Mouse (Mus musculus) cerebellum, adult 11-12 months (tissue): ENCODE data around the gene Ldlrad2.
A peak's percentile ranks its signal among the peaks of the same experiment; 100 is the strongest.
"Not testable (repeated sequence)": the region's sequence is repeated elsewhere in the genome, so short reads cannot be mapped to it uniquely, and the experiment has no call there.

Source experiments
- DNase-seq: peaks from one replicate; pipeline ENCODE4 v3.0.0; 2022

Gene Ldlrad2

DNA sequence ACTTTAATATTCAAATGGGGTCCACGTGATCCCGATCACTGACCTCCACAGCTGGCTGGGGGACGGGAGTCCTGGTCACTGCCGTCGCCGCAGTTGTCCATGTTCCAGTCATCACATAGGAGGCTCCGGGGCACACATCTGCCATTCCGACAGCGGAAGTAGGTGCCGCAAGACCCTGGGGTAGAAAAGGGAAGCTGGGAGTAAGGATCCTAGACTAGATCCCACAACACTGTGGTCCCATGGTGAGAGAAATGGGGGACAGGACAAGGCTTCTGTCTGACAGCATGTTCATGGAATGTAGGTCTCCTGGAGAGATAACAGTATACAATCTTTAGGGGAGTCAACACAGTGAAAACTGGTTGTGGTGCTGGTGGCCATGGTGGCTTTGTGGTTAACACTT lies at the start of gene Ldlrad2:
Ldlrad2 (minus strand) TSS at position 101 of the 400 bp plus-strand sequence.
- DNase-seq = no peak

DNA sequence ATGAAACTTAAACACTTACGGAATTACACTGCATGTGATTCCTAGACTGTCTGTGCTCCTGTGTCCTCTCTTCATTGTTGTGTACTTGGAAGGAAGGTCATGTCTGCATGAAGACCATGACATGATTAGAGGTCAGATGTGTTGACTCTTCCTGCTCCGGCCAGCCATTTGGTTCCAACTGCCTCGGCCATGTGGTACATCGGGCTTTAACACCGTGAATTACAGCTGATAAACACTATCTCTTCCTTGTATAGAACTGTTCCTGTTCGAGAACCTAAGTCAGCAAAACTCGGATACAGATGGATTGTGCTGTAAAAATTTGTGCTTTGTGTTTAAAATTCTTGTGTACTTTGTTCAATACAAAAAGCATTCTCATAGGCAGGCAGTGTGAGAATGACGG lies 48.5 kb upstream of the Ldlrad2 start:
- DNase-seq = no peak

DNA sequence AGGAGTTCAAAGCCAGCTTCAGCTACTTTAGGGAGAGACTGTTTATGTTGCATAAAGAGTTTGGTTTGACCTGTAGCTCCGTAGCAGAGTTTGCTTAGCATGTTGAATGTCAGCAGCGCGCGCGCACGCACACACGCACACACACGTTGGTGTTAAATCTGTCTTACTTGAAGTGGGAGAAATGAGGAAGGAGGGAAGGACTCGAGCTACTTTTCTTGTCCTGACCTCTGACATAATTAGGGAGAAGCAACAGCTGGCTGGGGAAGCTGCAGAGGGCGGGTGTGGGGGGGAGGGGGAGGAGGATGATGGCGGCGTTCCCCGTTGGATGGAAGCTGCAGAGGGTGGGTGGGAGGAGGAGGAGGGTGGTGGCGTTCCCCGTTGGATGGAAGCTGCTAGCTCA lies 35.9 kb upstream of the Ldlrad2 start:
- no peak for DNase-seq

DNA sequence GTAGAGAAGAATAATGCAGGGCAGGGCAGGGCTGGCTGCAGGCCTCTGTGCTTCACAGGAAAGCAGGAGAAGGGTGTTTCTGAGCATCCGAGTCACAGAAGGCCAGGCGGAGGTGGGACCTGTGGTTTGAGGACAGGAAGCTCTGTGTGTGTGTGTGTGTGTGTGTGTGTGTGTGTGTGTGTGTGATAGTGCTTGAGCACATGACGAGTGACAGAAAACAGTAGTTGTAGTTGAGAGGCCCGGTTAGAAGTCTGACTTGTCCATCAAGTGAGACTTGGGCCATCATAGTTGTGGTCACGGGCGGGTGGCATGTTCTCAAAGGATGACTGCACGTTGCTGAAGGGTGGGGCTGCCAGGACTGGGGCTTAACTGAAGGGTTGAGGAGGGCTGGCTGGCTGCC lies 35.3 kb upstream of the Ldlrad2 start:
- DNase-seq = no peak

DNA sequence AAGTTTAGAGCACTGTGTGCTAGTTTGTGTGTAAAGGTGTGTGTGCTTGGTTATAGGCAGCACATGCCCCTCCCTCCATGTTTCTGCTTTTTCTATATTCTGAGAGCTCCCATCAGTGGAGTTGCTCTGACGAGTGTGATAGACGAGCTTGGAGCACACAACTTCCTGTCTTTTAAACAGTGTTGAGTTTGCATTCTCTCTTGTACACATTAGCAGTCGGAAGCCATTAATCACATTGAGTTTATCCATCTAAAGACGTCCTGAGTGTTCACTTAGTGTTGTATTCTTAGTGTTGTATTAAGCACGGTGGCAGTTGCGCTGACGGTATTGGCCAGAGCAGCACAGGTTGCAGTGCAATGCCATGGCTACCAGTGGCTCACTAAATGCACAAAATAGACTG lies 34.9 kb upstream of the Ldlrad2 start:
- no peak for DNase-seq

DNA sequence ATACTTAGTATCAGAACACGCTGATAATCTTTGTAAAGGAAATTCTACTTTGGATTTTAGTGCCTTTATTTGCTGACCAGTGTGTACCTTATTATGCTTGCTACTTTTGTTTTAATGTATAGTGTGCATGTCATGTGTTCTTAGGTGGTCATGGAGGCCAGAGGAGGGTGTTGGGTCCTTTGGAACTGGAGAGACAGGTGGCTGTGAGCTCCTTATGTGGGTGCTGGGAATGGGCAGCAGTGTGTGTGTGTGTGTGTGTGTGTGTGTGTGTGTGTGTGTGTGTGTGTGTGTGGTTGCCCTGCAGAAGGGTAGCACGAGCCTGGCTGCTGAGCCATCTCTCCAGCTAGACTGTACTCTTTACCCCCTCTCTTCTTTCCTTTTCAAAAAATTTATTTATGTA lies 32.7 kb upstream of the Ldlrad2 start:
- no peak for DNase-seq

DNA sequence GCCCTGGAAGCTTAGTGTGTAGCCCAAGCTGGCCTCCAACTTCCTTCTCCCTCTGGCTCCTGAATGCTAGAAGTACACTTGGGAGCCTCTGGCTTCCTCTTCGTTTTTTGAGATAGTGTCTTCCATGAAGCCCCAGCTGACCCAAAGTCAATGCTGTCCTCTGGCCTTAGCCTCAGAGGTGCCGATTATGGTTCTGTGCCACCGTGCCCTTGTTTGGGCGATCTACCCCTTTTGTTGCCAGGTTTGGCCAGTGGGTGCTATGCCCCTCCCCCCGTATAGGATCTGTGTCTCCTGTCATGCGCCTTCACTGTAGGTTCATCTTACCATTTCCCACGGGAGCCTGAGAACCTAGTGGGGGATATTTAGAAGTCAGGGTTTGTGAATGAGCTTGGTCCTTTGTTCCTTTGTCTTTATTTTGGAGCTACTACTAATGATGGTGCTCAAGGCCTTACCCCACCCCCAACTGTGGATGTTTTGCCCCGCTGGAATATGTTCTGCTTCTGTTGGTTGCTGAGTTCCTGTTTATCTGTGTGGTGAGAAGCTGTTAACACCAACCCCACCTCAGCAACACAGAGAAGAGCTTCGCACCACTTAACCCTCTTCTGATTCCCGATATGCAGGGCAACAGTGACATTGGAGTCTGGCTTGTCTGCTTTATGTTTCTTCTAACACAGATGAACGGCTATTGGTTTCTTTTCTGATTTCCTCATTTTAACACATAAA lies 29.2 kb upstream of the Ldlrad2 start:
- DNase-seq = no peak

DNA sequence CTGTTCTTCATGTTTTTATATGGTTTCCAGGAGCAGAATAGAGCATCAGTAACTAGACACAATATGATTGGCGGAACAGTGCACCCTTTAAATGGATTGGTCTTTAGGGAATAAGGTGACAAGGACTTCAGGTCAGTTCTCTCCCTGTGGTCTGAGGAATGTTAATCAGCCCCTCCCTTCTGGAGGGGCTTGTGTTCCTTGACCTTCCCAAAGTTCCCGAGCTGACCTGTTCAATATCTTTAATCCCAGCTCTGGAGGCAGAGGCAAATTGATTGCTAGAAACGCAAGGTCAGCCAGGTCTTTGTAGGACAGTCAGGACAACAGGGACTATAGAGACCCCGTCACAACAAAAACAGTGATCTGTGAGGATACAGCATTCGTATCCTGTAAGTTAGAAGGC lies 24.2 kb upstream of the Ldlrad2 start:
- no peak for DNase-seq

DNA sequence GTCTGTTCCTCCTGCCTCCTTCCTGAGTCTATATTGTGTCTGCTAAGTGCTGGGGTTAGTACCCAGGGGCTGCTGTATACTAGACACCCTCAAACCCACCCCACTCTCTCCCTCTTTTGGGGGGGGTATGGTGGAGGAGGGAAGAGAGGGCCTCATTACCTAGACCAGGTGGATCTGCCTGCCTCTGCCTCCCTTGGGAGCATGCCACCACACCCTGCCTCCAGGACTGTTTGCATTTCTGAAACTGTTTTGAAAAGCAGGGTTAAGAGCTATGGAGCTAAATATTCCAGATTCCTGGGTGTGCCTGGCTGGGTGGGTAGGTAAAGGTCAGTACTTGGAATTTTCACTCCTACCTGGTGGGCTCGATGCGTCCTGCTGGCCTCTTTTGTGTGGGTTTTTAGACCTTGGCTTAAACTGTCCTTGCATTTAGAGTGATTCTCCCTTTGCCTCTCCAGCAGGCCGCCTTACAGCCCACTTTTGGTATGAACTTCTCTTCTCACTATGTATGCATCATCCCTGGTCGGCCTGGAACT lies 22.8 kb upstream of the Ldlrad2 start:
- DNase-seq = peak; percentile 34

DNA sequence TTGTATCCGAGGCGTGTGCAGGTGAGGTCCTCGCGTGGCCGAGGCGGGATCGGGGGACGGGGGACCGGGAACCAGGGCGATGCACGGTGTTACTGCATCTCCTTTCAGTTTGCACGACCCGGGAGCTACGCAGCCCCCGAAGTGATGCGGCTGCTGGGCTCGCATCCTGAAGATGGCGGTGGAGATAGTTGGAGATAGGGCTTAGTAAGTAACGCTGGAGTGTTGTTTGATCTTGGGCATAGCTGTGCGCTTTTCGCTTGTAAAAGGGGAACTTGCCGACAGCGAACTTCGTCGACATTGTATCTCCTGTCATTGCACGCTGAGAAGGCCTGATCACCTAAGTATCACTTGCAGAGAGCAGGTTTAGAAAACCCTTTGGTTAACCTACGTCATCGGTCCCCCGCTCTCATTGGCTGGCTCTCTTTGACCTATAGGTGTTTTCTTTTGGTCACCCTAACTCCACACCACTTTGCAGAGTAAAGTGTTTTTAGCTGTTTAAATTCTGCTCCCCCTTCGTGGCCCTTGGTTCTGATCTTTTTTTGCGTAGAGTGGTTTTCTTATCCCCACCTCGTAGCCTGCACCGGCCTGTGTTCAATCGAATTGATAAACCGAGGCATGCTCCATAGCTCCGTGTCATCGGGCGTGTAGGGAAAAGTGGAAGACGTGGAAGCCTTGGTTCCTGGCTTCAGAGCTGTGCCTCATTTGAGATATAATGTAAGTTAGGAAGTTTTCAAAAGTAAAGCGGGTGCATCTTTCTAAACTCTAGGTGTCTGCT lies 20.3 kb upstream of the Ldlrad2 start:
- DNase-seq = no peak

DNA sequence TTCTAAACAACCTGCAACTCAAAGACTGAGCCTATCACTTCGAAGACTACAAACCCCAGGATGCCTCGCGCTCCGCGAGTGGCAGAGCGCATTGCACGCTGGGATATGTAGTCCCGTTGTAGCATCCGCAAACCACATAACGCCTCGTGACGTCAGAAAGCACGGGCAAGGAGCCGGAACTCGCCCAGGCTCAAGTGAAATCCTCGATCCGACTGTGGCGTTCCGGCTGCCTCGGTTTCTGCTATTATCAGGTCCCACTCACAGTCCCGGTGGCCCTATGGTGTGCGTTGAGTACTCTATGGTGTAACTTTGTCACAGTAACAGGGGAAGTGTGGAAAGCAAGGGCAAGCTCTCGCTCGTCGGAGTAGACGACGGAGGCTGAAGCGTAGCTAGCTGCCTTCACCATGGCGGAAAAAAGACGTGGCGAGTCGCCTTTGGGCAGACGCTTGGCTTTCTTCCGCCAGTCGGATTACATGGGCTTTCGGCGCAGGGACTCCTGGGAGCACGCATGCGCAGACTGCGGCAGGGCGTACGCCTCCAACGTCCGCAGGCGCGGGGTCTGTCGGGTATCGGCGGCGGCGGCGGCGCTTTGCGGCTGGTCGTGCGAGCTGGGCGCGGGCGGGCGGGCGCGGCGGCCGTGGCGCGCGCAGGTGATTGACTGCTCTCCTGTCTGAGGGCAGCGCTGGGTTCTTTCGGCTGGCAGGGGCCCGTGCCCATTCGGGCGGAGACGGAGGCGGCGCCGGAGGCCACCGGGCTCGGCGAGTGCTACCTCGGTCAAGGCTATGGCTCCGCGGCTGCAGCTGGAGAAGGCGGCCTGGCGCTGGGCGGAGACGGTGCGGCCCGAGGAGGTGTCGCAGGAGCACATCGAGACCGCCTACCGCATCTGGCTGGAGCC lies 19.5 kb upstream of the Ldlrad2 start, which contains the start of gene Usp48:
Usp48 (plus strand) TSS at position 155 of the 895 bp plus-strand sequence.
- peak; percentile 99 for DNase-seq

DNA sequence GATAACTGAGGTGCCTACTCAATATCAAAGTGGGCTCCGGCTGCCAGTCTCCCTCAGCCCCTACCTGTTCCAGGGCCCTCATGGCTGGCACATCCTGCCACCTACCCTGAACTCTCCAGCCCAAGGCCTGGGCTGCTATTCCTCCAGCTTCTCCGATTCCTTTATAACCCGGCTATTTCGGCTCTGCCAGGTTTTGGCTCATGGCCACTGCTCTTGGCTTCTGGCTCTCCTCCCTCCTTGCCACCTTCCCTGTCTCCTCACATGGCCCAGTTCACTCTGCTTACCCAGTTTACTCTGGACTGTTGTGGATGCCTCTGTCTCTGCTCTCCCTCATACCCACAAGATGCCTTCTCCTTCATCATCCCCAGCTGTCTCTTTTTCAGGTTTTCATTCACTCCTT lies 16.6 kb upstream of the Ldlrad2 start:
- DNase-seq = peak; percentile 46

DNA sequence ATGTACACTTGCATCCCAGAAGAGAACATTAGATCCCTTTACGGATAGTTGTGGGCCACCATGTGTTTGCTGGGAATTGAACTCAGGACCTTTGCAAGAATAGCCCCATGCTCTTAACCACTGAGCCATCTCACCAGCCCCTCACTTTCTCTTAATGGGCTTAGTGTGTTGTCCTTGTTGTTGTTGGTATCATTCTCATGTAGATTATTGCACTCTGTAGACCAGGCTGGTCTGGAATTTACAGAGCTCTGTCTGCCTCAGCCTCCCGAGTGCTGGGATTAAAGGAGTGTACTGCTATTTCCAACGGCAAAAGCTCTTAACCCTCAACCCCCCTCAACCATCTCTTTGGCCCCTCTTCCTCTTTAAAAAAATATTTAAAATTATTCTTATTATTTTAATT lies 15.2 kb upstream of the Ldlrad2 start:
- DNase-seq = no peak

DNA sequence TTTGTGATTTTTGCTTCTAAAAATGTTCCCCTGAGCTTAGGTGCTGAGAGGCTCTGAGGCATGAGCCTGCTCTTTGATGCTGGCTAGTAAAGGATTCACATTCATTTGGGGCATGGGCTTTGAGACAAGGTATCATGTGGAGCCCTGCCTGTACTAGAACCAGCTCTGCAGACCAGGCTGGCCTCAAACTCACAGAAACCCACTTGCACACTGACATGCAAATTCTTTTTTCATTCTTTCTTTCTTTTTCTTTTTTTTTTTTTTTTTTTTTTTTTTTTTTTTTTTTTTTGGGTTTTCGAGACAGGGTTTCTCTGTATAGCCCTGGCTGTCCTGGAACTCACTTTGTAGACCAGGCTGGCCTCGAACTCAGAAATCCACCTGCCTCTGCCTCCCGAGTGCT lies 14.7 kb upstream of the Ldlrad2 start:
- not testable (repeated sequence) for DNase-seq

DNA sequence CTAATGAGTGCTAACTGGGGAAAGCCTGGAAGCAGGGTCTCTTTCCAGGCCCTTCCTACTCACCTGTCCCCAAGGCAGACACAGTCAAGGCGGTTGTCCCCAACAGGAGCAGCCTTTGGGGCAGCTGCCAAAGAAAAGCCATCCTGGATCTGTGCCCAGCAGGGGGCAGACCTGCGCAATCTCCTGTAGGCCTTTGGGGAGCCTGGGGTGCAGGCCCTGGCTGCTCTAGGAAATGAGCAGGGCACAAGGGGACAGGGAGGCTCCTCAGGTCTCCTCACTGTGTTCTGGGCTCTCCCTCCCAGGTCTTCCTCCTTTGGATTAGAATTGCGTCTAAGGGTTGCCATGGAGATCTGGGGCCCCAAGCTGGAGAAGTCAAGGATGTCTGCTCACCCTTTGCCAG lies 7.4 kb upstream of the Ldlrad2 start:
- DNase-seq = no peak

DNA sequence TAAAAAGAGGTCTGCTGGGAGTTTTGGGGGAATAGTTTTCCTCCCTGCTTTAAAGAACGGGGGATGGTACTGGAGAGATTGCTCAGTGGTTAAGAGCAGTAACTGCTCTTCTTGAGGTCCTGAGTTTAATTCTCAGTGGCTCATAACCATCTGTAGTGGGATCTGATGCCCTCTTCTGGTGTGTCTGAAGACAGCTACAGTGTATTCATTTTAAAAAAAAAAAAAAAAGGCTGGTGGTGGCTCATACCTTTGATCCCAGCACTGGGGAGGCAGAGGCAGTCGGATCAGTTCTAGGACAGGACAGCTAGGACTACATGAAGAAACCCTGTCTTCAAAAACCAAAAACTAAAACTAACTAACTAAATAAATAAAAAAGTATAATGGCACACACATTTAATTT lies 5.9 kb upstream of the Ldlrad2 start:
- DNase-seq = no peak

DNA sequence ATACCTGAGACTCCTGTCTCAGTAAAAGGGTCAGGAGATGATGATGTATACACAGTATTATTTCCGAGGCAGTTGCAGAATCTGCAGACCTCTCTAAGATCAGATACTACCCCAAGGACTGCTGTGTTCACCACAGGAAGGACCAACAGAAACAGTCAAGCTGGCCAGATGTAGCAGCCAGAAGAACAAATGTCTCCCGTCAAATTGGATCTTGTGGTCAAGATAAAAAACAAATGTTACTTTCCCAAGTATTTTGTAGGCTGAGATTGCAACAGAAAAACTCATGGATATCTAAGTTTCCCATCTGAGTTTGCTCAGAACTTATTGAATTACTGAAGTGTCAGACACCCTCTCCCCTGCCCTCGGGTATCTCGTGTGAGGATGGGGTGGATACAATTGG lies 5.4 kb upstream of the Ldlrad2 start:
- DNase-seq = no peak

DNA sequence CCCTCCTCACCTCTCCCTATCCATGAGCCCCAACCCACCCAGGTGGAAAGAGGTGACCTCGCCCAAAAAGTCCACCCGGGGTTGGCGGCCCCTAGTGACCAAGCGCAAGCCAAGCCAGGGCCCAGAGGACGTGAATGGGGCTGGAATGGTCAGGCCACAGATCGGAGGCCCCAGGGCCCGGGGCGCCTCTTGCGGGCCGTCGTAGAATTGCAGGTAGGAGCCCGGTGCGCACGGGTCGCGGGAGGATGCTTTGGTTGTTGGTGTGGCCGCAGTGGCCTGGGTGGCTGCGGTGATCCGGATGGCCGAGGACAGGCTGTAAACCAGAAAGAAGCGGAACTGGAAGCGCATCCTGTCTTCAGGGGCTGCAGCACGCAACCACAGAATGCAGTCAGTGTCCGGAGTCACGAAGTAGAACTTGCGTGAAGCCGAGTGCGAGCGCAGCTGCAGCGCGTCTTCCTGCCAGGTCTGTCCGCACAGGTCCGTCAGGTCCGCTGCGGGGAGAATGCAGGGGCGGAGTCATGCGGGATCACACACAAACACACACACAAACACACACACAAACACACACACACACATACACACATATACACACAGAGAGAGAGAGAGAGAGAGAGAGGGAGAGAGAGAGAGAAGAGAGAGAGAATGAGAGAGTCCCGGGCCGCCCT lies 3.9 kb upstream of the Ldlrad2 start:
- peak; percentile 80 for DNase-seq

DNA sequence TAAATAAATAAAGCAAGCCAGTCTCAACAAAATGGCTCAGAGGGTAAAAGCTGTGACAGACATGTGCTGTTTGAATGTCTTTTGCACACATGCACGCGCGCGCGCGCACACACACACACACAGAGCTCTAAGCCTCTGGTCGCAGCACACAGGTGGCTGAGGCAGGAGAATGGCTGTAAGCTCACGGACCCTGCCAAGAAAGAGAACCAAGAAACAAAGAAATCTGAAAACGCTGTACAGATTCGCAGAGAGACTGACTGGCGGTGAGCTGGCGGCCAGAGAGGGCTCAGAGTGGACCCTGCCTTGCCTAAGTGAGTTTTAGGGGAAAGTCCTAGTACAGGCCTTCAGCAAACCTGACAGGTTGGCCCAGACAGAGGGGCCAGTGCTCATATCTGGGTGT lies 3.1 kb upstream of the Ldlrad2 start:
- DNase-seq = no peak

DNA sequence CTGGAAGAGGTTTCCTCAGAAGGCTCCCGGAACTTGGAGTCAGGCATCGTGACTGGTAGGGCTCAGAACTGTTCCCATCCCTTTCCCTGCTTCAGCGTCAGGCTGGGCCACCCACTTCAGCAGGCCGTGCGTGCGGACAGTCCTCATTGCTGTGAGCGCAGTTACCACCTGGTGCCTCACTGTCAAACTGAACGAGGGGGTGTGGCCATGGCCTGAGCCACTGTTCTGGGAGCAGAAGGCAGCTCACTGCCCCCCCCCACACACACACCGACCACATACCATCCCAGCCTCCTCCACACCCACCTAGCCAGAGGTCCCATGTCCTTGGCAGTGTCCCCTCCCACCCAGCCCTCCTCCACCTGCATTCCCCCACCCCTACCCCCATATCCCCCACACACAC lies 4.5 kb downstream of the Ldlrad2 start:
- no peak for DNase-seq

DNA sequence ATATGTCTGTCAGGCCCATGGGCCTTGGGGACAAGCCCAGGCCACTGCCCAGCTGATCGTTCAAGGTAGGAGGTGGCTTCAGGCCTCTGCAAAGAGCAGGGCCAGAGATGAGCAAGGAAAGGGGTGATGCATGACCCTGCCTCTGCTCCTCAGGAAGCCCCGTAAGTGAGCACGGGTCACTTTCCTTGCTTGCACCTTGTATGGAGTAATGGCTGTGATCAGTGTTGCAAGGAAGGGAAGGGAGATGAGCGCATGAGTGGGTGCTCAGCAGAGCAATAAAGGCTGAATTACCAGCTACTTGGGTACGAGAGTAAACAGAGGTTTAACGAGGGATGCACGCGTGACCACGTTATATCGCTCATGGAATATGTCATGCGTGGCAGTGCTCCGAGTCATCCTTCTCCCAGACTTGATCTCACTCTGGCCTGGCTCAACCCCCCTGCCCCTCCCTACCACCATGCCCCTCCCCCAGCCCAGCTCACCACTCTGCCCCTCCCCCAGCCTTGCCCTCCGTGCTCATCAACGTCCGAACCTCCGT lies 17.6 kb downstream of the Ldlrad2 start:
- no peak for DNase-seq

DNA sequence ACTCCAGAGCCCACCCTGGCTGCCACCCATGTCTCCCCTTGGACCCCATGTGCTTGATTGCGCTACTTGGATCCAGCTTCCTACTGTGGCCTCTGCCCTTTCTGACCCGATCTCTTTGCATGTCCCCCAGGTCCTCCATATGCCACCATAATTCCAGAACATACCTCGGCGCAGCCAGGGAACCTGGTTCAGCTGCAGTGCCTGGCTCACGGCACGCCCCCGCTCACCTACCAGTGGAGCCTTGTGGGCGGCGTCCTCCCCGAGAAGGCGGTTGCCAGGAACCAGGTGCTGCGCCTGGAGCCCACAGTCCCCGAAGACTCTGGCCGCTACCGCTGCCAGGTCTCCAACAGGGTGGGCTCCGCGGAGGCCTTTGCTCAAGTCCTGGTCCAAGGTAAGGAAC lies 20.9 kb downstream of the Ldlrad2 start:
- DNase-seq = peak; percentile 74
